Mouse (Mus musculus): ENCODE measurements around the gene Spred2.
A peak's percentile ranks its signal among the peaks of the same experiment; 100 is the strongest.

Gene Spred2

GRCm38 (mm10) chr11:19925149-19925975 lies 1.2 kb downstream of the Spred2 start:
- DNase-seq (ENCODE audit: low spot score), result peak; percentile 86

GRCm38 (mm10) chr11:19925976-19926842 lies 2.0 kb downstream of the Spred2 start:
- DNase-seq (ENCODE audit: low spot score), result peak; percentile 86

- no peak for DNase-seq (ENCODE audit: low spot score)
These were observed 2.6 kb downstream of the Spred2 start for GRCm38 (mm10) chr11:19926843-19927120.

- no peak for DNase-seq (ENCODE audit: low spot score)
These were observed 4.5 kb downstream of the Spred2 start for GRCm38 (mm10) chr11:19928633-19929032.

- DNase-seq (ENCODE audit: low spot score), result no peak
These were observed 5.1 kb downstream of the Spred2 start for GRCm38 (mm10) chr11:19929087-19929865.

- no peak for DNase-seq (ENCODE audit: low spot score)
These were observed 7.5 kb downstream of the Spred2 start for GRCm38 (mm10) chr11:19931569-19932230.

- no peak for DNase-seq (ENCODE audit: low spot score)
These were observed 8.9 kb downstream of the Spred2 start for GRCm38 (mm10) chr11:19932983-19933511.

- DNase-seq (ENCODE audit: low spot score), result no peak
These were observed 11.6 kb downstream of the Spred2 start for GRCm38 (mm10) chr11:19935524-19936354.

GRCm38 (mm10) chr11:19938456-19939004 lies 14.4 kb downstream of the Spred2 start:
- no peak for DNase-seq (ENCODE audit: low spot score)

- DNase-seq (ENCODE audit: low spot score), result no peak
These were observed 15.1 kb downstream of the Spred2 start for GRCm38 (mm10) chr11:19939305-19939730.

- no peak for DNase-seq (ENCODE audit: low spot score)
These were observed 15.7 kb downstream of the Spred2 start for GRCm38 (mm10) chr11:19939831-19940230.

- DNase-seq (ENCODE audit: low spot score), result no peak
These were observed 17.1 kb downstream of the Spred2 start for GRCm38 (mm10) chr11:19941156-19941777.

- no peak for DNase-seq (ENCODE audit: low spot score)
These were observed 17.8 kb downstream of the Spred2 start for GRCm38 (mm10) chr11:19941978-19942377.

- DNase-seq (ENCODE audit: low spot score), result no peak
These were observed 19.6 kb downstream of the Spred2 start for GRCm38 (mm10) chr11:19943753-19944152.

- DNase-seq (ENCODE audit: low spot score), result no peak
These were observed 20.5 kb downstream of the Spred2 start for GRCm38 (mm10) chr11:19944701-19945100.

GRCm38 (mm10) chr11:19946721-19947120 lies 22.5 kb downstream of the Spred2 start:
- no peak for DNase-seq (ENCODE audit: low spot score)

GRCm38 (mm10) chr11:19947626-19948135 lies 23.5 kb downstream of the Spred2 start:
- DNase-seq (ENCODE audit: low spot score), result no peak

- DNase-seq (ENCODE audit: low spot score), result no peak
These were observed 25.6 kb downstream of the Spred2 start for GRCm38 (mm10) chr11:19949725-19950124.

GRCm38 (mm10) chr11:19950169-19950568 lies 26.0 kb downstream of the Spred2 start:
- no peak for DNase-seq (ENCODE audit: low spot score)

GRCm38 (mm10) chr11:19952963-19953362 lies 28.8 kb downstream of the Spred2 start:
- DNase-seq (ENCODE audit: low spot score), result no peak

All from MN1 (cell line).